Mouse (Mus musculus) left cerebral cortex, postnatal 10 days (tissue): ENCODE data around the gene Ccdc142. TPM values are rescaled to one million over a fixed set of nuclear protein-coding genes. Genes with fewer than 3 reads are reported as not detected.

ENCODE experiments used
- microRNA-seq: library from miRNA; unstranded; fragments of <30 nt; microRNA quantifications from one replicate; pipeline ENCODE4 v1.2.0, GENCODE M21; 2022
- total RNA-seq, 2 experiments: library from RNA; stranded (reverse); gene quantifications; 2 replicates each; pipeline ENCODE4 v1.2.3; 2021

Ccdc142 gene
- total RNA-seq, 2 experiments from 2014 or later = 7.7 to 9.4 TPM

Small RNA genes within 50 kb of the gene (microRNA-seq; reads per million reads assigned to microRNA genes)
- not detected for gene Mir3470a

Other genes starting within 250 kb of the Ccdc142 start
- gene Sema4f, start 161.8 kb upstream of the Ccdc142 start, total RNA-seq = 10 to 100 TPM; 45.5 to 47.5 TPM
- not detected for gene M1ap, start 154.7 kb upstream of the Ccdc142 start, total RNA-seq
- 1 to 10 TPM; 1.8 to 2.1 TPM for gene Dok1, start 68.1 kb upstream of the Ccdc142 start, total RNA-seq
- gene Loxl3, start 67.4 kb upstream of the Ccdc142 start, total RNA-seq = 1 to 10 TPM; 1.8 to 4.0 TPM
- 10 to 100 TPM; 97.9 to 99.8 TPM for gene Aup1, start 47.1 kb upstream of the Ccdc142 start, total RNA-seq
- 10 to 100 TPM; 66.5 to 68.0 TPM for gene Htra2, start 46.3 kb upstream of the Ccdc142 start, total RNA-seq
- under 1 TPM; 0.19 to 0.41 TPM for gene Dqx1, start 43.8 kb upstream of the Ccdc142 start, total RNA-seq
- gene Tlx2, start 31.3 kb upstream of the Ccdc142 start, total RNA-seq = not detected
- gene Pcgf1, start 23.7 kb upstream of the Ccdc142 start, total RNA-seq = 10 to 100 TPM; 19.1 to 19.6 TPM
- under 1 TPM in 1 of 2 experiments, not detected in 1; 0.69 TPM for gene Lbx2, start 15.2 kb upstream of the Ccdc142 start, total RNA-seq
- 1 to 10 TPM; 6.3 to 6.5 TPM for gene Gm42688, start within 50 bp of the Ccdc142 start, total RNA-seq
- 10 to 100 TPM; 58.7 to 63.5 TPM for gene Mrpl53, start 7.4 kb downstream of the Ccdc142 start, total RNA-seq
- gene Mogs, start 13.9 kb downstream of the Ccdc142 start, total RNA-seq = 10 to 100 TPM; 27.9 to 31.8 TPM
- gene Wbp1, start 20.0 kb downstream of the Ccdc142 start, total RNA-seq = 10 to 100 TPM; 50.4 to 54.7 TPM
- 10 to 100 TPM; 19.9 to 23.2 TPM for gene Ino80b, start 23.8 kb downstream of the Ccdc142 start, total RNA-seq
- 10 to 100 TPM; 30.3 to 34.4 TPM for gene Rtkn, start 33.9 kb downstream of the Ccdc142 start, total RNA-seq
- gene Wdr54, start 54.8 kb downstream of the Ccdc142 start, total RNA-seq = 10 to 100 TPM; 28.0 to 29.4 TPM
- 10 to 100 TPM; 28.5 to 29.0 TPM for gene 1700003E16Rik, start 54.8 kb downstream of the Ccdc142 start, total RNA-seq
- 100 to 1,000 TPM; 351 to 353 TPM for gene Dctn1, start 64.3 kb downstream of the Ccdc142 start, total RNA-seq
- gene Slc4a5, start 118.2 kb downstream of the Ccdc142 start, total RNA-seq = under 1 TPM; 0.71 to 0.75 TPM
- 10 to 100 TPM in 1 of 2 experiments, 1 to 10 TPM in 1; 8.3 to 10.6 TPM for gene Mthfd2, start 224.3 kb downstream of the Ccdc142 start, total RNA-seq
- gene Mob1a, start 224.4 kb downstream of the Ccdc142 start, total RNA-seq = 10 to 100 TPM; 21.0 to 21.6 TPM
- 10 to 100 TPM; 33.7 to 36.7 TPM for gene Bola3, start 247.5 kb downstream of the Ccdc142 start, total RNA-seq